Mouse (Mus musculus): ENCODE data around the gene 1500011B03Rik.
A peak's percentile ranks its signal among the peaks of the same experiment; 100 is the strongest.

Gene 1500011B03Rik

GRCm38 (mm10) chr5:114782991-114783390 is 40.3 kb downstream of the 1500011B03Rik start:
- no peak for DNase-seq (ENCODE audit: low spot score)

GRCm38 (mm10) chr5:114780912-114781311 is 42.4 kb downstream of the 1500011B03Rik start:
- no peak for DNase-seq (ENCODE audit: low spot score)

GRCm38 (mm10) chr5:114779956-114780489 is 43.2 kb downstream of the 1500011B03Rik start:
- no peak for DNase-seq (ENCODE audit: low spot score)

GRCm38 (mm10) chr5:114776174-114776573 is 47.1 kb downstream of the 1500011B03Rik start:
- DNase-seq (ENCODE audit: low spot score), result no peak

- DNase-seq (ENCODE audit: low spot score), result no peak
These were observed 48.0 kb downstream of the 1500011B03Rik start, which contains the start of gene Git2 for GRCm38 (mm10) chr5:114775056-114775979. Gene Git2, minus strand, starts transcription at chr5:114775517.

GRCm38 (mm10) chr5:114774403-114775051 is 48.7 kb downstream of the 1500011B03Rik start, which contains the start of gene Ankrd13a:
Gene Ankrd13a, plus strand, starts transcription at chr5:114774677.
- peak; percentile 88 for DNase-seq (ENCODE audit: low spot score)

GRCm38 (mm10) chr5:114773780-114774179 is 49.5 kb downstream of the 1500011B03Rik start:
- DNase-seq (ENCODE audit: low spot score), result no peak

- peak; percentile 94 for DNase-seq (ENCODE audit: low spot score)
These were observed 50.0 kb downstream of the 1500011B03Rik start for GRCm38 (mm10) chr5:114773211-114773710.

- peak; percentile 27 for DNase-seq (ENCODE audit: low spot score)
These were observed 50.6 kb downstream of the 1500011B03Rik start for GRCm38 (mm10) chr5:114772456-114773203.

- no peak for DNase-seq (ENCODE audit: low spot score)
These were observed 51.5 kb downstream of the 1500011B03Rik start for GRCm38 (mm10) chr5:114771796-114772195.

GRCm38 (mm10) chr5:114769786-114770185 is 53.5 kb downstream of the 1500011B03Rik start:
- DNase-seq (ENCODE audit: low spot score), result no peak

- no peak for DNase-seq (ENCODE audit: low spot score)
These were observed 56.1 kb downstream of the 1500011B03Rik start for GRCm38 (mm10) chr5:114767185-114767584.

GRCm38 (mm10) chr5:114766686-114767085 is 56.6 kb downstream of the 1500011B03Rik start:
- no peak for DNase-seq (ENCODE audit: low spot score)

GRCm38 (mm10) chr5:114764812-114765735 is 58.2 kb downstream of the 1500011B03Rik start:
- DNase-seq (ENCODE audit: low spot score), result no peak

- no peak for DNase-seq (ENCODE audit: low spot score)
These were observed 61.3 kb downstream of the 1500011B03Rik start for GRCm38 (mm10) chr5:114761980-114762379.

GRCm38 (mm10) chr5:114759536-114760090 is 63.7 kb downstream of the 1500011B03Rik start:
- no peak for DNase-seq (ENCODE audit: low spot score)

Measured in yolk sac, embryonic 10.5 days (tissue).